Mouse (Mus musculus): ENCODE data around the gene Inip.

- TF ChIP-seq CTCF (IDR thresholded peaks at IDR 0.05; ENCODE audit: low read depth, low read length): no peak
- TF ChIP-seq POLR2AphosphoS5 (IDR thresholded peaks at IDR 0.05; ENCODE audit: insufficient replicate concordance, low read depth, low read length): no peak
- no peak for TF ChIP-seq GATA1 (IDR thresholded peaks at IDR 0.05; ENCODE audit: borderline replicate concordance, low read length)
- no peak for TF ChIP-seq TAL1 (conservative IDR thresholded peaks at IDR 0.05; ENCODE audit: low read depth, low read length)
- TF ChIP-seq GATA2 (IDR thresholded peaks at IDR 0.05; ENCODE audit: borderline replicate concordance, low read depth, low read length): no peak
These were observed 17.1 kb upstream of the Inip start for GRCm38 (mm10) chr4:59818498-59818897.

Measured in G1E (cell line).